Mouse (Mus musculus) inflammation-experienced regulatory T-cells, adult 16 weeks (primary cell): ENCODE data around the gene Gmfg. TPM values are rescaled to one million over a fixed set of nuclear protein-coding genes. Genes with fewer than 3 reads are reported as not detected.

Source experiments
- polyA plus RNA-seq: library from polyadenylated mRNA; unstranded; fragments of 100-300 nt; shearing (Covaris generic); gene quantifications from one replicate; pipeline ENCODE4 v1.2.1, GENCODE M21; 2017

The Gmfg gene
- polyA plus RNA-seq = 393 TPM

DNA sequence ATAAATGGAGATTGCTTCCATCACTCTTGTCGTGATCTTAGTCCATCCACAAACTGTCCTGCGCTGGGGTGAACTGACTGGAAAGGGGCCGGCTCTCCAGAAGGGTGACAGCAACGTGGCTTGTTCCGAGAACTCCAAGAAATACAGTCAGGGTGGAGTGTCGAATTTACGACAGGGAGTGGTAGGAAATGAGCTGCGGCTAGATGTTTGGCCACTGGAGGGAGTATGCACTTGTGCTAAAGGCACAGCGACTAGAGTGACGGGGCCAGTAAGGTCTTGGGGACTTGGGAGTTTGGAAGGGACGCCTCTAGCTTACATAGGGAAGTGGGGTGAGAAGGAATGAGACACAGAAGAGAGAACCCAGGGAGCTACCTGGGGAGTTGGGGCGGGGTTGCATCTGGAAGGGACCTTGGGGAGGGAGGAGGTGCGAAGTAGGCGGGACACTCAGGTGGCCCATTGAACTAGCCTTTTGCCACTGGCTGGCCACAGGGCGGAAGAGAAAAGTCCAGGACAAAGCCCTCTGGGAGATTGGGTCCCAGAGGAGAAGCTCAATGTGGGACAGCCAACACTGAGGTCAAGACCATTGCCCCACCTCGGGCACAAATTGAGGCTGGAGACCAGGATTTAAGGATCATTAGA is at the start of gene Gmfg:
Gene Gmfg (plus strand): TSS at position 516 of the 639 bp plus-strand sequence.

GRCm38 (mm10) chr7:28392429-28393271 is 44.6 kb upstream of the Gmfg start, which contains the start of the genes Med29 and Paf1:
Med29 (minus strand) TSS chr7:28392708.
Paf1 (plus strand) TSS chr7:28392951.

DNA sequence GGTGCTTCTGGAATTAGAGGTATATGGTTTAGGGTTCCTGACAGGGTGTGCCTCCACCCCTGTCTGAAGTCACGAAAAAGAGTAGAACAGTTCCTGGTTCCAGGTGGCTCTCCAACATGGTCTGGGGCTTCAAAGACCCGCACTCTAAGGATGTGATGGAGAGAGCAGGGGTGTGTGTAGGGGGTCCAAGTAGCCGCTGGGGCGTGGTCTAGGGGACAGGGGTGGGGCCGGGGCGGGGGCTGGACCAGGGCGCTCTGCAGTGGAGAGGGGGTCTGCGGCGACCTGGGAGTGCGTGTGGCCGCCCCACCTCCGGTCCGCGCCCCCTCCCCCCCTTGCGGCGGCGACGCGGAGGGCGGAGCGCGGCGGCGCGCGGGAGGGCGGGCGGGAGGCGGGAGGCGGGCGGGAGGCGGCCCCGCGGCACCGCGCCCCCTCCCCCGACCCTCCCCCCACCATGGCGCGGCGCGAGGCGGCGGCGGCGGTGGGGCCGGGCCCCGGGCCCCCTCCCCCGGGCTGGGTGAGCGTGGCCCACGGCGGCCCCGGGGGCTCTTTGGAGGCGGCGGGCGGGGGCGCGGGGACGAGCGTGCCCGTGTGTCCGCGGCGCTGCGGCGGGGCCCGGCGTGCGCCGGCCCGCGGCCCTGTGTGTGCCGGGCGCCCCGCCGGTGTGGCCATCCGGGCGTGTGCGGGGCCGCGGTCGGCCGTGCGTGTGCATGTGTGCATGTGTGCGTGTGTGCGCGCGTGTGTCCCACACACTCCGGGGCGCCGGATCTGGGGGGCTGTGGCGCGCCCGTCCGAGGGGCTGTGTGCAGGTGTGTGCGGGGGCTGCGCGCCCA is 14.5 kb downstream of the Gmfg start, which contains the start of gene Lrfn1:
Gene Lrfn1 (plus strand): TSS at position 450 of the 830 bp plus-strand sequence.

Other genes with a start within 250 kb of the Gmfg start
- 0.56 TPM for gene Eid2, start 169.6 kb upstream of the Gmfg start, polyA plus RNA-seq
- 2.3 TPM for gene Eid2b, start 159.7 kb upstream of the Gmfg start, polyA plus RNA-seq
- not detected for gene Selenov, start 146.3 kb upstream of the Gmfg start, polyA plus RNA-seq
- not detected for gene Dll3, start 135.2 kb upstream of the Gmfg start, polyA plus RNA-seq
- gene Timm50, start 125.4 kb upstream of the Gmfg start, polyA plus RNA-seq = 64.4 TPM
- 240 TPM for gene Supt5, start 98.7 kb upstream of the Gmfg start, polyA plus RNA-seq
- gene Rps16, start 86.8 kb upstream of the Gmfg start, polyA plus RNA-seq = 722 TPM
- gene Plekhg2, start 64.8 kb upstream of the Gmfg start, polyA plus RNA-seq = 93.4 TPM
- 224 TPM for gene Zfp36, start 57.2 kb upstream of the Gmfg start, polyA plus RNA-seq
- gene Med29, start 44.7 kb upstream of the Gmfg start, polyA plus RNA-seq = 27.9 TPM
- gene Paf1, start 44.5 kb upstream of the Gmfg start, polyA plus RNA-seq = 118 TPM
- gene Lrfn1, start 14.5 kb downstream of the Gmfg start, polyA plus RNA-seq = 0.18 TPM
- gene Ifnl2, start 73.0 kb downstream of the Gmfg start, polyA plus RNA-seq = not detected
- not detected for gene Ifnl3, start 85.4 kb downstream of the Gmfg start, polyA plus RNA-seq
- not detected for gene Sycn, start 103.4 kb downstream of the Gmfg start, polyA plus RNA-seq
- gene Nccrp1, start 109.8 kb downstream of the Gmfg start, polyA plus RNA-seq = not detected
- 5.2 TPM for gene Samd4b, start 160.7 kb downstream of the Gmfg start, polyA plus RNA-seq
- 7.0 TPM for gene Pak4, start 160.7 kb downstream of the Gmfg start, polyA plus RNA-seq
- gene Acp7, start 193.9 kb downstream of the Gmfg start, polyA plus RNA-seq = not detected